Mouse (Mus musculus): ENCODE data around the gene Necab2.

Necab2 gene

DNA sequence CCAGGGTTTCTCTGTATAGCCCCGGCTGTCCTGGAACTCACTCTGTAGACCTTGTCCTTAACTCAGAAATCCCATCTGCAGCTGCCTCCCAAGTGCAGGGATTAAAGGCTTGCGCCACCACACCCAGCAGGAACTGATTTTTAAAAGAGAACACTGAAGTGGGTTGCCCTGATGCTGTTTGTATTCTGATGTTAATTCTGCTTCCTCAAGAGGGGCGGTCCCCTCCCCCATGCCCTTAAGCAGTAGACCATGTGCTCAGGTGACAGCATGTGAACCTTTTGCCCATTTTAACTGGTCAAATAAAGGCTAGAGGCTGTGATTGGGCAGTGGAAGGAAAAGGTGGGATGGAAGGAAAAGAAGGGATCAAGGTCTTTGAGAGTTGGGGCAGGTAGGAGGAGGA, 69.2 kb downstream of the Necab2 start:
- no peak for DNase-seq (ENCODE audit: low read depth, low spot score)

DNA sequence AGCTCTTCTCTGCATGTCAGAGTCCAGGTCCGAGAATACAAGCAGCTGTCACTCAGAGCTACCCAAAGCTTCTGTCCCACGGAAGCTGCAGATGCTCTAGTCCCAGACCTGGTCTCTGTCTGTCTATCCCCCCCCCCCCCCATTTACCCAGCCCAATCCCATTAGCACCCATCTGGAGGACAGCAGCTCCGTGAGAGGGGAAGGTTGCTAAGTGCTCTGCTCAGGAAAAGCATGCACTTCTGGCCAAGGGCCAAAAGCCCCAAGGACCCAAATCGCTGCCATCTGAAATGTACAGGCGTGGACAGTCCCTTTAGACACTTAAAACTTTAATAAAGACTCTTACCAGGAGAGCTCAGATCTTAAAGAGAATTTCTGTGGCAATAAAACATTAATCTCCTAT, 70.2 kb downstream of the Necab2 start:
- no peak for DNase-seq (ENCODE audit: low read depth, low spot score)

DNA sequence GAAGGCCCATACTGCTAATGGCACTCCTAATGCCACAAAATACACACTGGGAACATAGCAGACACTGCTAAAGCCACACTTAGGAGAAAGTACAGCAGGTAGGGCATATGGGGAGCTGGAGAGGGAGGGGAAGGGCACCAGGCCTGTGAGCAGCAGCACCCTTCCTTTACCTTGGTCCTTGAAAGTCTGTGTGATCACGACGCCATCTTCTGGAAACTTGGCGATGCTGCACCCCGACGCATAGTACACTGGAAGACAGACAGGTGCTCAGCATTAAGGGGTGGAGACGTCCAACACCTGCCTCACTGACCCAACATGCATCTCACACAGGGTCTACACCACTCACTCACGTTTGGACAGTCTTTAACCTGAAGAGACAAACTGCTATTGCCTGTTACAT, 73.6 kb downstream of the Necab2 start:
- DNase-seq (ENCODE audit: low read depth, low spot score), result no peak
